Mouse (Mus musculus): Measurements from ENCODE around the gene Osgin1.

The Osgin1 gene

GRCm38 (mm10) chr8:119442970-119443369 is 9.0 kb downstream of the Osgin1 start:
- in situ Hi-C loops (cut with MboI, MseI), result no loop called here

GRCm38 (mm10) chr8:119446211-119446989 is 12.5 kb downstream of the Osgin1 start, which contains the start of gene Necab2:
Necab2 (plus strand) TSS chr8:119446719.
- in situ Hi-C loops (cut with MboI, MseI), result loop anchor here in 1 of 2 experiments (5.0 kb wide), 1 partner anchor 156 kb away; no protein-coding TSS in a partner anchor

- in situ Hi-C loops (cut with MboI, MseI), result loop anchor here in 1 of 2 experiments (5.0 kb wide), 1 partner anchor 155 kb away; no protein-coding TSS in a partner anchor
Measured at GRCm38 (mm10) chr8:119446990-119447780, 13.3 kb downstream of the Osgin1 start.

DNA sequence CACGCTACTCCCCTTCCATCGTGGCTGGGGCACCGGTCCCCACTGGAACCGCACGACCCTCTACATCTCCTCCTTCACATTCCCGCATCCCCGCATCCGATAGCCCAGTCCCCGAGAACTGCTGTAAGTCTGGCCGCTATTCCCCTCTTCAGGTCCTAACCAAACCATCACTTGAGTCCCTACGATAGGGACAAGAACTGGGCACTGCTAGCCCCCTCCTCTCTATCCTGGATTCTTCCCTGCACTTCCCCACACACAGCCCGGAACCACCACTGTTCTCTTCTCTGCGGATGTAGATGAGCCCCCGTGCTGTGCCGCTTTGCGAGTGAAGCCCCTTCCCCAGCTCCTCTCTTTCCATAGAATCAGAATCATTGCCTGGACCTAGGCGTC is 13.9 kb downstream of the Osgin1 start:
- in situ Hi-C loops (cut with MboI, MseI), result loop anchor here in 1 of 2 experiments (5.0 kb wide), 1 partner anchor 155 kb away; no protein-coding TSS in a partner anchor

DNA sequence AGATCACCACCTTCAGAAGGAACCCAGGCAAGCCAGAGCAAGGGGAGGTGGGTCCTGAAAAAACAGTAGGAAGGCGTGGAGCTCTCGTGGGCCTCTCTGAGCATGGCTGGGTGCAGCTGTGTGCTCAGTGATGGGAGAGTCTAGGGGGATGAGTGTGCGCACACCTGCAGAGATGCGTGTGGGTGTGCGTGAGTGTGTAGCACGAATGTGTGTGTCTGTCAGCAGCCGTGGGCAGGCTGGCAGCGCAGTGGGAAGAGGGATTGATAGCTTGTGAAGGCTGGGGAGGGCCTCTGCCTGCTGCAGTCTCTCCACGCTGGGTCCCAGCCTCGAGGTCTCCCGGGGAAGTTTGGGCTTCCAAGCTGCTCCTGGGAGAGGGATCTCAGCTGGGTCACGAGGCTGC is 15.7 kb downstream of the Osgin1 start:
- in situ Hi-C loops (cut with MboI, MseI), result loop anchor here (5.0 kb wide), 2 partner anchors 37 to 153 kb away; no protein-coding TSS in a partner anchor

DNA sequence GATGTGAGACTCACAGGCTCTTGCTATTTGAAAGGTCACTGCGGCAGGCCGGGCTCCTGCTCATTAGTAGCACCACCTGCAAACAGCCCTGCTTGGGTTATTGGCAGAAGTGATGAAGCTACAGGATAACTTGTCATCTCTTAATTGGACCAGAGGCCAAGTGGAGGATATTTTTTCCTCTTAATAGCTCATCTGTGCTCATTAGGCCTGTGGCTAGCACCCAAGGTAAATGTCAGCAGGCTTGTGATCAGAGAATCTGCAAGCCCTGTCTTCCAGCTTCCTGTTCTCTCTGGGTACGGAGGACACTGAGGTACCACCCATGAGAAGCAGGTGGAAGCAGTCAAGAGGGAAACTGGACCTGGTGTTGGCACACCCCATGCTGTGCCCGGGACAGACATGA is 17.2 kb downstream of the Osgin1 start:
- in situ Hi-C loops (cut with MboI, MseI), result loop anchor here in 1 of 2 experiments (5.0 kb wide), 1 partner anchor 39 kb away; no protein-coding TSS in a partner anchor

- in situ Hi-C loops (cut with MboI, MseI), result loop anchor here in 1 of 2 experiments (5.0 kb wide), 1 partner anchor 41 kb away; no protein-coding TSS in a partner anchor
Measured at GRCm38 (mm10) chr8:119452919-119453318, 19.0 kb downstream of the Osgin1 start.

DNA sequence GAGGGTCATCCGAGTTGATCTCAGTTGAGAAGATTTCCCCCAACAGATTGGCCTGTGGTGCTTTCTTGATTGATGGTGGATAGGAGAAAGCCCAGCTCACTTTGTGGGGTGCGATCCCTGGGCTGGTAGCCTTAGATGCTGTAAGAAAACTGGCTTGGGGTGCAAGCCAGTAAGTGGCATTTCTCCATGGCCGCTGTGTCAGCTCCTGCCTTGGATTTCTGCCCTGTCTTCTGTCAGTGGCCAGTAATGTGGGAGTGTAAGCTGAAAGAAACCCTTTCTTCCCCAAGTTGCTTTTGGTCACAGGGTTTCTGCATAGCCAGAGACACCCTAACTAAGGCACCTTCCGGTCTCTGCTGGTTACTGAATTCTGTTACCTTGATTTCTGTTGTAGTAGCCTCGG is 22.1 kb downstream of the Osgin1 start:
- in situ Hi-C loops (cut with MboI, MseI), result no loop called here

DNA sequence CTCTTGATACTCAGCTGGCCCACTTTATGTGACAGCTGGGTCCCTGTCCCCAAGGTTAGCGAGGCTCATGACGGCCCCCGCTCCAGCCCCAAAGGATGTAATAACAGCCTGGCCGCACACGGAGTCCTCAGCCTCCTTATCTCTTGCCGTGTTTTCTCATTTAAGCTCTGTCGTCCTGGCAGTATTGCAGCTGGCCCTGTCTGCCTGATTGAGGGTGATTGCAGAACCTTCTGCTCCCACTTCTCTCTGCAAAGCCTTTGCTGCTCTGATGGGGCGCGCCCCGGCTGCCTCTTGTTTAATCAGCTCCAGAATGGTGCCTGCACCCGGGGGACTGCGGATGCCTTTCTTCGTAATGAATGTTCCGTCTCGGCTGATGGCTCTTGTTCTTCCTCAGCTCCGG is 25.8 kb downstream of the Osgin1 start:
- in situ Hi-C loops (cut with MboI, MseI), result no loop called here

DNA sequence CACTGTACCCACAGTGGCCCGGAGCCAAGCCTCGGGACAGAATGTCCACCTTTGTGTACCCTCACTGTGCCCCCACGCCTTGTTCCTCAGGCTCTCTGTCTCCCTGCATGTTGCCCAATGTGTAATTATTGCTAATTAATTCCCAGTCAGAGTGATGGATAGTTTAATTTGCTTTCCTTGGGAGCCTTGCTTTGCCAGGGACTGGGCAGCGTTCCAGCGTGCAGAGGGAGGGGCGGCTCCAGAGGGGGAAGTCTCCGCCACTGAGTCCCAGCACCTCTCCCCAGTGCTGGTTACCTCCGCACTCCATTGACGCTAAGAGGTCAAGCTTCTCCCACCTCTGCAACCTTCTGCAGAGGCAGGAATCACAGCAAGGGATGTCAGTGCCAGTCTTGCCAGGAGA is 27.4 kb downstream of the Osgin1 start:
- in situ Hi-C loops (cut with MboI, MseI), result no loop called here

GRCm38 (mm10) chr8:119463709-119464108 is 29.8 kb downstream of the Osgin1 start:
- in situ Hi-C loops (cut with MboI, MseI), result no loop called here

DNA sequence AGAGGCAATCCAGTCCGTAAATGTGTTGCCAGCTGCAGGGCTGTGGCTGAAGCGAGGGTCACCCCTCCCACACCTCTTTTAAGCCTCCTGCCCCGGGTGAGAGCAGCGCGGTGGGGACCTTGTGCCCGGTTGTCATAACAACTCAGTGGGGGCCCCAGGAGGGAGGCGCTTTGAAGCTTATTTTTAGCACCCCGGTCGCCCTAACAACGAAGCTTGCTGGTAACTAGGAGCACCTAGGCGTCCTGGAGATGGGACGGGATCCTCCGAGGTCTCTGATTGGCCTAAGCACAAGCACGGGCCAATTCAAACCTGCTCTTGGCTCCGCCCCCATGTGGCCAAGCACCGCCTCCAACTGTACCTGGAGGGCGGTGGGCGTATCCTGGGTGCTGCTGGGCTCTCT is 32.2 kb downstream of the Osgin1 start:
- in situ Hi-C loops (cut with MboI, MseI), result no loop called here

DNA sequence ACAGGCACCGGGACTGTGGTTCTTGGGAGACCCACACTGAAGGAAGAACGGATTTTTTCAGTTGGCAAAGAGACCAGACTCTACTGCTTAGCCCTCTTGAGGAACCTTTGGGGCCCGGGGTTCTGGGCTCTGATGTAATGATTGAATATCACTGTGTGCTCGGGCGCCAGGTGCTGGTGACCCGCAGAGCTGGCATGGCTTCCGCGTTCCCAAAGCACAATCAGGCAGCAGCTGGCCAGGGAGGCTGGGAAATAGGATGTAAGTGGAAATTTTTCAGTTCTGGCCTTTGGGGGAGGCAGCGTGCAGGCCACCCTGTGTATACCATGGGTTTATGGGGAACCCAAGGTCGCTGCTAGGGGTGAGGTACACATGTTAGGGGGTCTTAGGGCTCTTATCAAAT is 32.9 kb downstream of the Osgin1 start:
- in situ Hi-C loops (cut with MboI, MseI), result no loop called here

GRCm38 (mm10) chr8:119468091-119468490 is 34.2 kb downstream of the Osgin1 start:
- in situ Hi-C loops (cut with MboI, MseI), result no loop called here

DNA sequence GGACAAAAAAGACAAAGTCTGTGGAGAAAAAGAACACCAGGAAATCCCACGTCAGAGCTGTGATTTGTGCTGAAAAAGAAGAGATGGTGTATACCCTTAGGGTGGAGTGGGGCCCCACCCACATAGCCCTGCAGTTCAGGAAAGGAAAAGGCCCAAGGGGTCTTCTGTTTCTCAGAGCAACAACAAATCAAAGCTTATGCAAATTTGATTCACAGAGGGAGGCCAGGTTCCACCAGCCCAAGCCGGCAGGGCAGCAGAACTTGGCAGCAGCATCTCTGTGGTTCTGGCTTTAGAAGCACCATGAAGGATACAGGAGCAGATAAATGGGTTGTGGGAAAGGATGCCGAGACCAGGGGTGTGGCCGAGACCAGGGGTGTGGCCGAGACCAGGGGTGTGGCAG is 44.8 kb downstream of the Osgin1 start:
- in situ Hi-C loops (cut with MboI, MseI), result loop anchor here in 1 of 2 experiments (10.0 kb wide), 1 partner anchor 1054 kb away; no protein-coding TSS in a partner anchor

DNA sequence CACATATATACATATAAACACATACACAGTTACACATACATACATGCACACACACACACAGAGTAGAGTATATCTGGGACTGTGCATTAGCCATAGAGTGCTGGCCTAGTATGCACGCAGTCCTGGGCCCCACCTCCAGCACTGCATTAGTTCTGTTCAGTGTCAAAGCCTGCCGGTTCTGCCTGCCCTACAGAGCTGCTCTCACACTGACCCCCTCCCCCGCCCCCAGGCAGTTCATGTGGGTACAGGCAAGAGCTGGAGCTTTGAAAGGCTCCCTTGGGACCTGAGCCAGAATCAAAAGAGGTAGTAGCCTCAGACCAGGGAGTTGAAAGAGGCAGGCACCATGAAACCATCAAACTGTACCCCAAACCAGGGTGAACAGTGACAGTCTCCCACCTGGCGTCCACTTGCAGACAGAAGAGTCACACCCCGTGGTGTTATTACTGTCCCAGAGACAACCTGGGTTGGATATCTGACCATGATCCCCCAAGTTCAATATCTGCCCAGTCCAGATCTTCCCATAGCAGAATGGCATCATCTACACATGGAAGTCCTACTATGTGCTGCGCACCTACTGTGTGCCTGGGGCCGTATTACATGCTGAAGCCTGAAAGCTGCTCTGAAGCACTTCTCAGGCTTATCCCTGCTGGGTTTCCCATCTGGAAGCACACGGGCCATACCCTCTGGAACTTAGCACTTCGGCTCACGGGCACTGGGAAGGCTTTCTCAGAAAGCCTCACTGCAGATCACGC is 50.4 kb downstream of the Osgin1 start:
- in situ Hi-C loops (cut with MboI, MseI), result no loop called here

- in situ Hi-C loops (cut with MboI, MseI), result no loop called here
Measured at GRCm38 (mm10) chr8:119487093-119487492, 53.2 kb downstream of the Osgin1 start.

Measured in T-helper 17 cell (primary cell).